Mouse (Mus musculus) ovary, postnatal 14 days (tissue): Measurements from ENCODE around the gene Rbfox1.

Source experiments
- DNase-seq: peaks from one replicate; pipeline ENCODE4 v3.0.0; 2022; ENCODE audit warnings: low spot score

The Rbfox1 gene

DNA sequence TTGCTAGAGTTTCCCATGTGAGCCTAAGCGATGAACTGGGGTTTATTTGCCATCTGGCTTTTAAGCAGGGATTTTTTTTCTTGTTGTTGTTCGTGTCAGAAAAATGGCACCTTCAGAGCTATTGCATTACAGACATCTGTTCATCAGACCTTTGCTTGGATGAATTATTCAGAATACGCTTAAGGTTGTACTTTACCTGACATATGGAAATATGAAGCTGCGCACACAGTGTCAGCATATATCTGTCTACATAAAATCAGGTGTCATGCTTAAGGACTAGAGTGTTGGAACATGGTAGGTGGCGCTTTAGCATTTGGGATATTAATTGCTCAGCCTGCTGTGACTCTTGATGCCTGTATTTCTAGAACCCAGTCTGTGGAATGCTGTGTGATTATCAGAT, 819.7 kb downstream of the Rbfox1 start:
- DNase-seq = no peak

- DNase-seq = no peak
Measured at GRCm38 (mm10) chr16:6712341-6712740, 827.2 kb downstream of the Rbfox1 start.

DNA sequence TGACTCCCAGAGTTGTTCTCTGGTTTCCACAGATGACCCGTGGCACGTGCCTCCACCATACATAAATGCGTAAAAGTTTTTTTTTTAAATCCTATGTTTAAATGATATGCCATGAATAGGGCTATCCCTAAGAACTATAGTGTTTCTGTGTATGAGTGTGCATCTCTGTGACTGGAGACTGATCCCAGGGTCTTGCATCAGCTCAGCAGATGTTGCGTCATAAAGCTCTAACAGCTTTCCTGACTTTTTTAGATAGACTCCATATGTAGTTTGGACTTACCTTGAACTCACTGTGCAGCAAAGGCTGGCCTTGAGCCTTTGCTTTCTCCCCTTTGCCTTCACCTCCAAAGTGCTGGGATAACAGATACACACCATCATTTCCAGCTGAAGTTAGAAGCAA, 830.1 kb downstream of the Rbfox1 start:
- DNase-seq = no peak

- DNase-seq = peak; percentile 21
Measured at GRCm38 (mm10) chr16:6716214-6716911, 831.2 kb downstream of the Rbfox1 start.

- DNase-seq = no peak
Measured at GRCm38 (mm10) chr16:6719027-6719426, 833.9 kb downstream of the Rbfox1 start.

DNA sequence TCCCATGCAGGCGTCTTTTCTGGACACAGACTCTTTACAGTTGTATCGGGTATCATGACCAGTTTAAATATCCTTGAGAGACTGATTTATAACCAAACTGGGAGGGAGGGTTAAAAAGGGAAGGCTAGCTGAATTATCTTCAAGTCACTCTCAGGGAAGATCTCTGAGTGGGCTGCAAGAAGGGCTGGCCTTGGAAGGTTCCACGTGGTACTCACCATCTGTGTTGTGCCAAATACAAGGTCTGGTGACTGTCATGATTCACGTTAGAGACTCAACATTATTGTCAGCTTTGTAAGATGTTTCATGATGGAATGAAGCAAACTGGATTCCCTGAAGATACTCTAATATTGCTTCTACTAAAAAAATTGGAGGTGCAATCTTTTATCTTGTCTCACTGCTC, 847.5 kb downstream of the Rbfox1 start:
- no peak for DNase-seq

DNA sequence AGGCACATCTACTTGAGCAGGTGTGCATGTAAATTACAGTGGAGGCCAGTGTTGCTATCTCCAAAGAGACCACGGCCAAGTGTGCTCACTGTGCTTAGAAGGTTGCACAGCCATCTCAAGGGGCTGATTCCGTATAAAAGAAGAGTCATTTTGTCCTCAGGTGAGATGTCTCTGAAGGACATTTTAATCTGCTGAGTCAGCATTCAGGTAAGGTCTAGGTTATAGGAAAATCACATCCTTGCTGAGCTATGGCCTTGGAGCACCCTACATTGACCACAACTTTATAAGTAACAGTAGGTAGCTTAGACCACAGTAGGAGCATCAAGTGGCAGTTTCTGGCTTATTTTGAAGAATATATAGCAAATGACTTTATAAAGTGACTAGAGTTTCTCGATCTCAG, 848.3 kb downstream of the Rbfox1 start:
- no peak for DNase-seq

DNA sequence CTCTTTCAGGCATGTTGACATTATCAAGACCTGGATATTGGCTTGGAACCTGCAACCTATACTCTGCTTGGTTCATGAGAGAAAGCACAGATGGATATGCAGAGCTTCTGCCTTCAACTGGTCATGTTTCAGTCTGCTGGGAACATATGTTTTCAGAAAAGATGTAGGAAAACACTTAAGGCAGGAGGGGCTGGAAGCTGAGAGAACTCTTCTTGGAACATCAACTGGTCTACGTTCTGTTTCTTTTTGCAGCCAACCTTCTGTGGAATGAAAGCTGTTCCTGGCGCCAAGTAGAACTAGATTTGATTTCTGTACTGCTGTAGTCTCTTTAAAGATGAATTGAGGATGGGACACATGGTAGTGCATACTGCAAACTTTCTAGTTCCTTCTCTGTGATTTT, 851.4 kb downstream of the Rbfox1 start:
- DNase-seq = no peak

DNA sequence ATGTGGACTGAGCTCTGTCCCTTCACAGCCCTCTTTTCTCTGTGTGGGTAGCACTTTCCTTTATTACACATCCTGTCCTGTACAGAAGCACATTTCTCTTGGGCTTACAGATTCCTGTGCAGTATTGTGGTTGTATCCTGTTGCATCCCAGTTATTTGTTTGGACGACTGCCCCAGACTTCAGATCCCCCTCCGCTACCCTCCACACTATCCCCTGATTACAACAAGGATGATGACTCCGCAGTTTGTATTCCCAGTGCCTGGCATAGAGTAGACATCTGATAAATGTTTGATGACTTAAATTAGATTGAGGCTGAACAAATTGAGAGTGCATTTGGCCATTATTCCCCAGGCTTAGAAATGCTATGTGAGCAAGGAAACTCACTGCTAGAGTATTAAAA, 851.8 kb downstream of the Rbfox1 start:
- DNase-seq = no peak

DNA sequence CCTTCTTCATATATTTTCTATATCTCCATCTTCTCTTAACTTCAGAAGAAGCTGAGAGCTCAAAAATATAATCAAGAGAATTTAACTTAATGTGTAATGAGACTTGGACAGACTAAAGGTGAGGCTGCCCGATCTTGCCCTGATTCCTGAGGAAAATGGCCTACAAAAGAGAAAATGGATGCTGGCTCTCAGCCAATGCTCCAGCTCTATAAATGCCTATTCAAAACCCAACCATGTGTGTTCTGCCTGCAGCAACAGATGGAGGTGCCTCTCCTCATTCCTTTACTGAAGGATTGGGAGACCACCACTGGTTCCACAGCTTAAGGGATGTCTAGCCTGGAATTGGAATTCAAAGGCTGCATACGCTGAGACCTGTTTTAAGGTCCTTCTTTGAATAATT, 861.0 kb downstream of the Rbfox1 start:
- DNase-seq = no peak

- no peak for DNase-seq
Measured at GRCm38 (mm10) chr16:6750491-6750890, 865.3 kb downstream of the Rbfox1 start.

GRCm38 (mm10) chr16:6754847-6755246, 869.7 kb downstream of the Rbfox1 start:
- no peak for DNase-seq

DNA sequence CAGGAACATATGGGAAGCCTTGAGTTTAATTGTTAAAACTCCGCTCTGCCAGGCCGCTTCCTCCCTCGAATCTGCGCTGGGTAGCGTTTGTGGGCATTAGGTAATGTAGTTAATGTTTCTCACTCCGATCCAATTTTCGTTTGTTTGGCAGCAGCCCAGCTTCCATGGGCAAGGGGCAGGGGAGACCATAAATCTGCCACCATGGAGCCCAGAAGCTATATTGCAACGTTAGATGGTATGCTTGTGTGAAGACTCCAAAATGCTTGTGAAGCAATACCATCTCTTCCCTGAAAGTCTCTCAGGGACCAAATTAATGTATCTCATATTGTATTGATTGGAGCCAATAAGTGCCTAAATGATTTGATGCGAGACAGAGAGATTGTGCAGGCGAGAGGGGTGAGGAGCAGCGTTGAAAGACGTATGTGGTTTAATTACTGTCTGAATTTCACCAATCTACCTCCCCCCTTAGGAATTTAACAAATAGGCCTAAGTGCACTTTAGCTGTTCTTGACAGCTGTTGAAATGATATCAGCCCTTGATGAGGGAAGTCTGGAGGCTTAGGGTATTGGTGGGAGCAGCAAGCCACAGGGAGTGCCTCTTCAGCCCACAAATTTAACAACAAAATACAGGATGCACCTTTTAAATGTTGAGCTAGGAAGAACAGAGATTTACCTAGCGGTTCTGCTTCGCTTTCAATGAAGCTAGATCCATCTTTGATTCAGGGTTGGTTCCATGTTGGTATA, 884.5 kb downstream of the Rbfox1 start:
- DNase-seq = no peak

GRCm38 (mm10) chr16:6777506-6778185, 892.5 kb downstream of the Rbfox1 start:
- DNase-seq = no peak

DNA sequence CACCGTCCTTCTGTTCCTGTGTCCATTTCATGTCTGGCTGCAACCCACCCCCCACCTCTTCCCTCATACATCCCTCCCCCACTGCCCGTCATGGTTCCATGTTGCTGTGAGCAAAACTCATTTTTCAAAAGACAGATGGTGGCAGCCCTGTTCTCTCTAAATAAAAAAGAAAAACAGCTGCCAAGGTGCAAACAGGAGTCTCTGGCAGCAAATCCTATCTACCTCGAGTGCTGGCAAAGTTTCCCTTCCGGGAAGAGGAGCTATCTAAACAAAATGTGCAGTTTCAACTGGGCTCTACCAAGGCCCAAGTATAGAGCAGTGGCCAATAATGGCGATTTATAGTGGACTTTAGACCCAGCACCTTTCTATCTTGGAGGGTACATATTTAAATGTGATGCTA, 899.0 kb downstream of the Rbfox1 start:
- DNase-seq = no peak

DNA sequence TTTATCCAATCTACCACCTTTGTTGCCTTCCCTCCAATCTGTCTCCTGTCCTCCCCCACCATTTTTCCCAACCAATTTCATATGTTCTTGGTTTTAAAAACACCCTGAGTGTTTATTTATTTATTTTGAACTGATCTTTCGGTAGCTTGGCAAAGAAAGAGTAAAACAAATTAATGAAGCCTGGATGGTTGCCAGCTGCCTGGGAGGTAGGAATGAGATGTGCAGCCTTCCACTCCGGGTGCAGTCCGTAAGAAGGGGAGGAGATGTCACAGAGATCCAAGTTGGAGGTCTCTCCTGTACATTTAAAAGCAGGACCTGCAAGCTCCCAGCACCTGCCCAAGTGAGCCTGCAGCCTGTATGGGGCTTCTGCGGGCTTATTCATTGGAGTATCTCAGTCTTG, 899.9 kb downstream of the Rbfox1 start:
- DNase-seq = peak; percentile 8

- DNase-seq = no peak
Measured at GRCm38 (mm10) chr16:6791218-6791617, 906.1 kb downstream of the Rbfox1 start.

DNA sequence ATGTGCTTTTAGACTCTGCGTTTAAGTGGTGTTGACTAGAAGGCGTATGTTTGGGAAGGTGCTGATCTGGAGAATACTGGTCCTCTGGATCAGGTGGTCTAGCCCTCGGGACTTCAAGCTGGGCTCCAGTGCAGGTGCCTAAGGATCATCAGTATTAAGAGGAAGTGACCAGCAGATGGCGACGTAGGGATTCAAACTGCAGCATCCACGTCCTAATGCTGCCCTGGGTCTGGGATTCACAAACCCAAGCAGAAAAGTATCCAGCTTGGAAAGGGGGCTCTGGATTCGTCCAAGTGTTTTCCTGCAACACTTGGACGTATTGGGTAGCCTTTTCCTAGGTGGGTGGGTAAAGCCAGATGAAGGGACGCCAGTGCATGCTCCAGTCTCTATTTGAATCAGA, 906.5 kb downstream of the Rbfox1 start:
- peak; percentile 37 for DNase-seq

GRCm38 (mm10) chr16:6806246-6806645, 921.1 kb downstream of the Rbfox1 start:
- DNase-seq = no peak

- no peak for DNase-seq
Measured at GRCm38 (mm10) chr16:6807835-6808234, 922.7 kb downstream of the Rbfox1 start.

GRCm38 (mm10) chr16:6813871-6814270, 928.7 kb downstream of the Rbfox1 start:
- DNase-seq = no peak

GRCm38 (mm10) chr16:6821741-6822140, 936.6 kb downstream of the Rbfox1 start:
- no peak for DNase-seq

GRCm38 (mm10) chr16:6829892-6830524, 944.9 kb downstream of the Rbfox1 start:
- no peak for DNase-seq
